Mouse (Mus musculus) kidney, embryonic 14.5 days (tissue): ENCODE results near the gene Efna4. TPM values are rescaled to one million over a fixed set of nuclear protein-coding genes. Genes with fewer than 3 reads are reported as not detected.
A peak's percentile ranks its signal among the peaks of the same experiment; 100 is the strongest.

Experiments used
- ATAC-seq: fragments of 200-750 bp; cut with Nextera tagmentation; 2 replicates; pipeline ENCODE4 v1.8.0; 2017; ENCODE audit warnings: moderate number of reproducible peaks, mild to moderate bottlenecking, moderate TSS enrichment, moderate library complexity; ENCODE audit not compliant: low FRiP score, low TSS enrichment
- H3K27ac ChIP-seq: fragments of 300-500 bp; sonication (generic); 2 replicates; pipeline ENCODE4 v1.5.1; 2014; ENCODE audit warnings: low read depth, mild to moderate bottlenecking, low read length, moderate library complexity, mixed read lengths
- H3K27me3 ChIP-seq: fragments of 300-500 bp; sonication (generic); 2 replicates; pipeline ENCODE4 v1.6.1; 2014; ENCODE audit warnings: mild to moderate bottlenecking, low read length; ENCODE audit not compliant: control insufficient read depth, insufficient read depth
- H3K36me3 ChIP-seq: fragments of 300-500 bp; sonication (generic); 2 replicates; pipeline ENCODE4 v1.6.1; 2014; ENCODE audit warnings: low read length, mixed read lengths; ENCODE audit not compliant: control insufficient read depth, insufficient read depth
- H3K4me1 ChIP-seq: fragments of 300-500 bp; sonication (generic); 2 replicates; pipeline ENCODE4 v1.6.1; 2014; ENCODE audit warnings: low read length, mixed read lengths; ENCODE audit not compliant: control insufficient read depth, insufficient read depth
- H3K4me2 ChIP-seq: fragments of 300-500 bp; sonication (generic); replicated peaks from 2 replicates; pipeline ENCODE4 v1.6.1; 2014; ENCODE audit warnings: low read depth, mild to moderate bottlenecking, low read length
- H3K4me3 ChIP-seq: fragments of 300-500 bp; sonication (generic); 2 replicates; pipeline ENCODE4 v1.5.1; 2014; ENCODE audit warnings: mild to moderate bottlenecking, low read length
- H3K9ac ChIP-seq: fragments of 300-500 bp; sonication (generic); 2 replicates; pipeline ENCODE4 v1.6.1; 2014; ENCODE audit warnings: low read depth, mild to moderate bottlenecking, low read length, moderate library complexity
- H3K9me3 ChIP-seq: fragments of 300-500 bp; sonication (generic); 2 replicates; pipeline ENCODE4 v1.6.1; 2016; ENCODE audit warnings: low read length; ENCODE audit not compliant: control insufficient read depth
- WGBS: fragments of 180-500 bp; shearing (Covaris S2); extraction: QIAGEN DNeasy Blood & Tissue Kit; methylation state at CpG from one replicate; pipeline ENCODE4 v1.1.7; 2014; 5-methylcytosine and 5-hydroxymethylcytosine counted together
- polyA plus RNA-seq: library from polyadenylated mRNA; unstranded; fragments of >200 nt; fragmentation: Nextera tagmentation; extraction: Ambion mirVana; gene quantifications from 2 replicates; pipeline ENCODE4 v1.2.1, GENCODE M21; 2014

The Efna4 gene
- polyA plus RNA-seq, 1 experiment from 2014 or later: 30.1 TPM

DNA sequence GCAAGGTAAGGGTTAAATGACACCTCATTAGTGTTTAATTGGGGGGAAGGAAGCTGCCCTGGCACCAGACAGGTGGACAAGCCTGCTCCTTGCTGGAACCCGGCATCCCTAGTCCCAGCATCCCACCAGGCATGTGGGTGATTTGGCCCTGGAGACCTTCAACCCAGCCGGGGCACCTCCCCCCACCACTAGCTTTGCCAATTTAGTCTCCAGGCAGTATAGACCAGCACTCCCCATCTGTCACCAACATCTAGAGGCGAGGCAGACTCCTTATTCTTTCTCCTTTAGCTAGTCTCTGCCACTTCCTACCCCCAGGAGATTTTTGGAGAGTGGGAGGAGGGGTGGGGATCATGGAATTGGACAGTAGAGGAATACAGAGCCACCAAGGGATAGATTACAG is 7.5 kb downstream of the Efna4 start:
- Histone ChIP-seq H3K4me2 (no peak overlapping the region), H3K27me3 (no peaks in the 10 kb centered on the region), H3K9me3 (no peaks in the 10 kb centered on the region), H3K36me3 (peaks cover 25% of the 10 kb centered on the region), H3K9ac (no peak overlapping the region), H3K4me1 (peaks cover 32% of the 10 kb centered on the region), H3K4me3 (no peak overlapping the region), H3K27ac (no peak overlapping the region)
- ATAC-seq: no peak
- WGBS: 43% methylated on average over 3 of the region's 3 CpGs

DNA sequence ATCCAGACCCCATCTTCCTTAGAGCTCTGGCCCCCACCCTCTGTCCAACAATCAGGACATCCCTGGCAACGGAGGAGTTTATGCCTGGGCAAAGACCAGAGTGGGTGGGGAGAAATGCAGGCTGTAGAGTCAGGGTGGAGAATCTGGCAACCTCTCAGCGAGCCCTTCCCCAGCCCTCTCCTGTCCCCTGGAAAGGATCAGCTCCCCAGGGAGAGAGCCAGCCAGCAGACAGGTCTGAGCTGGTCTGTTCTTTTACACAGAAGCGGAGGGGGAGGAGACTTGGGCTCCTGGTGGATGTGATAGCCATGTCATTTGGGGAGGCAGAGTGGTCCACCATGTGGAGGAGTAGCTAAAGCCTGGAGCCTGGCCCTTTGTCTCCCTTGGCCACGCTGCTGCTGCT is 9.2 kb downstream of the Efna4 start:
- Histone ChIP-seq H3K36me3 (peaks cover 8% of the 10 kb centered on the region), H3K4me2 (no peak overlapping the region), H3K4me1 (peaks cover 27% of the 10 kb centered on the region), H3K4me3 (no peak overlapping the region), H3K27ac (no peak overlapping the region), H3K9me3 (no peaks in the 10 kb centered on the region), H3K27me3 (no peaks in the 10 kb centered on the region), H3K9ac (no peak overlapping the region)
- no peak for ATAC-seq
- 17% methylated on average over 4 of the region's 4 CpGs for WGBS

DNA sequence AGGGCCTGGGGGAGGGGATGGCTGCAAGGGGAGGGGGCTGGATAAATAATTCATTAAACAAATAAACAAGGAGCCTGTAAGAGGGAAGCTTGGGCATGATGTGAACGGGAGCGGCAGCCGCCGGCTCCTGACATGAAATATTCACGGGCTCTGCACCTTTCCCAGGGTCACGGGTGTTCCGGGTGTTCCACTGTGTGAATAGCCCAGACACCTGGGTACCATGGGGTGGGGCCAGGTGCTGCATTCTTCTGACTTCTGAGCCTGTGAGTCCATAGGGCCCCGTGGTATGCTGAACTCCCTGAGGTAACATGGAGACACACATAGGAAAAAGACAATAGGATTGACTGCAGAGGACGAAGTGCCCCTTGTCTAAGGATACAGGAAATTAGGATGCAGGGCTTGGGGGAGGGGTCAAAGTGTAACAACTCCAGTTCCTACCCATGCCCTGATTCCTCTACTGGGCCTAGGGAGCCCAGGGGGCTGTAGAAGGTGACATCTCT is 10.4 kb downstream of the Efna4 start:
- 13% methylated on average over 9 of the region's 9 CpGs for WGBS
- Histone ChIP-seq H3K27ac (no peak overlapping the region), H3K9ac (no peak overlapping the region), H3K9me3 (no peaks in the 10 kb centered on the region), H3K4me1 (peaks cover 26% of the 10 kb centered on the region), H3K27me3 (peaks cover 2% of the 10 kb centered on the region; the same call in 1 of the 2 replicates), H3K36me3 (no peaks in the 10 kb centered on the region), H3K4me2 (0 out of 2 replicates have a peak overlapping the region, but pooled peaks have one; percentile 5), H3K4me3 (no peak overlapping the region)
- no peak for ATAC-seq

DNA sequence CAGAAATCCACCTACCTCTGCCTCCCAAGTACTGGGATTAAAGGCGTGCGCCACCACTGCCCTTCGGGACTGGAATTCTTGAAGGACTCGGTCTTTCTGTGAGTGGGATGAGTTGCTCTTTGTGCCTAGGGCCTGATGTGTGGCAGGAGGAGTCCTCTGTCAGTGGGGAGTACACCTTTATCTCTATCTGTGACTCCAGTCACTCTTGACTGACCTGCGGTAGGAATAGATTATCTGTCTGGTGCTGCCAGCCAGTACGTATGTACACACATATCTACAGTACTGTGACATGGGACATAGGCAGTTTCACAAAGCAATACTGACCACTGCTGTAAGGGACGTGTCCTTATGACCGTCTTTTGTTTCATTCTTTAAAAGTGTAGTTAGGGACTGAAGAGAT is 11.9 kb downstream of the Efna4 start:
- no peak for ATAC-seq
- Histone ChIP-seq H3K4me1 (peaks cover 30% of the 10 kb centered on the region), H3K4me3 (no peak overlapping the region)

DNA sequence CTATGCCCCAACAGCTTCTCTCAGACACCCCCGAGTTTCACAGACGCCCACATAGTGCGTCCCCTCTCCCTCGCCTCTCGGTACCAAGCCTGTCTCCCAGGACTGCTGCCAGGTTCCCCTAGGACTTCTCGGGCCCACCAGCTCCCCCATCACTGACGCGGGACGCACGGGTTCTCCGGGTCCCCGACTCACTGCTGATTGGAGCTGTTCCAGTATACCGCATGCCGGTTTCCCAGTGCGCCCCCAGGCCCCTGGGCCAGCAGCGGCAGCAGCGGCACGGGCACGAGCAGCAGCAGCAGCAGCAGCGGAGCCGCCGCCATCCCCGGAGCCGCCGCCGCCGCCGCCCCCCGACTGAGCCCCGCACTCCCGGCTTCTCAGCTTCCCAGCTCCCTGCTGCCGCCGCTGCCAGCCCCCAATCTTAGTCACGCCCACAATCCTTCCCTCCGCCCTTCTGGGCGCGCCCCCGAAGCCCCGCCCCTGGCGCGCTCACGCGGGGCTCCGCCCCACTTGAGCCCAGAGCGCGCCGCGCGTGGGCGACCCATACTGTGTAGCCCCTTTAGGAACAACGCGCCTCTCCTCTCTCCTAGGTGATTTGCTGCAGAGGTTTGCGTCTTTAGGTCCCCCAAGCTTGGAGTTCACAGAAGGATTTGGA is 15.2 kb downstream of the Efna4 start, which contains the start of gene Efna3:
Gene Efna3, minus strand, starts transcription at position 452 of the 652 bp plus-strand sequence.
- Histone ChIP-seq H3K4me3 (peak within 1 kb of the TSS; percentile 64), H3K9me3 (no peaks in the 10 kb centered on the region), H3K9ac (peak within 1 kb of the TSS; percentile 69), H3K4me1 (peaks cover 47% of the 10 kb centered on the region), H3K27ac (no peak within 1 kb of the TSS), H3K4me2 (peak within 1 kb of the TSS; percentile 97), H3K36me3 (no peaks in the 10 kb centered on the region), H3K27me3 (peaks cover 35% of the 10 kb centered on the region)
- peak; percentile 14 for ATAC-seq
- WGBS: under 1% methylated on average over 52 of the region's 53 CpGs

More for the DNA sequence above, 11.9 kb downstream of the Efna4 start:
- Histone ChIP-seq H3K27ac (no peak overlapping the region), H3K36me3 (no peaks in the 10 kb centered on the region), H3K9me3 (no peaks in the 10 kb centered on the region), H3K9ac (no peak overlapping the region), H3K27me3 (peaks cover 10% of the 10 kb centered on the region), H3K4me2 (no peak overlapping the region)
- WGBS: 96% methylated on average over 8 of the region's 8 CpGs

DNA sequence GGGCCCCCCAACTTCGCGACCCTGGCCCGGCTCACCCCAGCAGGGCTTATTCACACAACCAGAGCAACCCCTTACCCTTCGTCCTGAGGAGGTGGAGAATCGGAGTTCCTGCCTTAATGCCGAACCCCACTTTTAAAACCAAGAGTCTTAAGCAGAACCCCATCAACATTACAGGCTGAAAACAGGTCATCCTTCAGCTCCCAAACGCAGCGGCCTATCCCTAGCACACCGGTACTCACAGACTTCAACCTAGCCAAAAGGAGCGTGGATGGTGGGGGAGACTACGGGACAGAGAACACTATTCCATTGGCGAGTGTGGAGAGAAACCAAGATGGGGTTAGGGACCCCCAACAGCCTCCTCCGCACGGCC is 15.7 kb downstream of the Efna4 start:
- peaks cover 45% of the 10 kb centered on the region for H3K4me1 ChIP-seq
- under 1% methylated on average over 14 of the region's 14 CpGs for WGBS

DNA sequence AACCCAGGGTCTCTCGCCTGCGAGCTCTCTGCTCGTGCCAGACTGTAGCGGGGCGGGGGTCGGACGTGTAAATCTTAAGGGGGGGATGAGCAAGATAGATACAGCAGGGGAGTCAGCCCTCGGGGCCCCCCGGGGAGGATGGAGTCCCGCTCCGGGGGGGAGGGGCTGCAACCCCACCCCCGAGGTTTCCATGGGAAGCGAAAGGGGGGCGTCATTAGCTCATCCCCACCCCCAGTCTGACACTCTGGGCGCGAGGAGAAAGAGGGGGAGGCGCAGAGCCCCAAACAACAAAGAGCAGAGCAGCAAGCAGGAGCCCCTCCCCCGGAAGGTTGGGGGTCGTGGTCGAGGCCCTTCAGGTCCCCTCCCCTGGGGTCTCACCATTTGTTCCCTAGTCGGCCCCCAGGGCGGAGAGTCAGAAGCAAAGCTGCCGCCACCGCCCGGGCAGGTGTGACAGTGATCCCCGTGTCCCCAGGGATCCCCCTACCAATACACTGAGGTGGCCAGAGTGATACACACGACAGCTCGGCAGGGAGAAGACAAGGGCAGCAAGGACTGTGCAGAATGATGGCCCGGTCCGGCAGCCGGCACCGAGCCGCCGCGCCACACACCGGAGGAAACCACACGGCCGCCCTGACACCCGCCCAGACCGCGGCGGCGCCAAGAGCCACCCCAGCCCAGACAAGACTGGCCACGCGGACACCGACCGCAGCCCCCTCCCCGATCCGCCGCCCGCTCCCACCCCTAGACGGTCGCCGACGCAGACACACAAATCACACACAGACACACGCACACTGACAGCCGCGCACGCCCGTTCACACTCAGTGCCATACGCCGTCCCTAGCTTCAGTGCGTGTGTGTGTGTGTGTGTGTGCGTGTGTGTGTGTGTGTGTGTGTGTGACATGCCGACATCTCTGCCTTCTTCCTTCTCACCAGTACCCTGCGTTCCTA is 16.4 kb downstream of the Efna4 start:
- peak overlapping the region; percentile 97 for H3K4me2 ChIP-seq
- H3K36me3 ChIP-seq: no peaks in the 10 kb centered on the region
- peak overlapping the region; percentile 64 for H3K4me3 ChIP-seq
- peaks cover 35% of the 10 kb centered on the region for H3K27me3 ChIP-seq
- under 1% methylated on average over 62 of the region's 66 CpGs for WGBS
- ATAC-seq: peak; percentile 13; the same call in 1 of the 2 replicates
- H3K27ac ChIP-seq: no peak overlapping the region
- peaks cover 45% of the 10 kb centered on the region for H3K4me1 ChIP-seq
- no peaks in the 10 kb centered on the region for H3K9me3 ChIP-seq
- H3K9ac ChIP-seq: peak overlapping the region; percentile 69

More for the DNA sequence above, 15.7 kb downstream of the Efna4 start:
- Histone ChIP-seq H3K9me3 (no peaks in the 10 kb centered on the region), H3K4me3 (peak overlapping the region; percentile 64), H3K4me2 (peak overlapping the region; percentile 97), H3K27me3 (peaks cover 35% of the 10 kb centered on the region), H3K36me3 (no peaks in the 10 kb centered on the region), H3K9ac (peak overlapping the region; percentile 69), H3K27ac (no peak overlapping the region)
- no peak for ATAC-seq

DNA sequence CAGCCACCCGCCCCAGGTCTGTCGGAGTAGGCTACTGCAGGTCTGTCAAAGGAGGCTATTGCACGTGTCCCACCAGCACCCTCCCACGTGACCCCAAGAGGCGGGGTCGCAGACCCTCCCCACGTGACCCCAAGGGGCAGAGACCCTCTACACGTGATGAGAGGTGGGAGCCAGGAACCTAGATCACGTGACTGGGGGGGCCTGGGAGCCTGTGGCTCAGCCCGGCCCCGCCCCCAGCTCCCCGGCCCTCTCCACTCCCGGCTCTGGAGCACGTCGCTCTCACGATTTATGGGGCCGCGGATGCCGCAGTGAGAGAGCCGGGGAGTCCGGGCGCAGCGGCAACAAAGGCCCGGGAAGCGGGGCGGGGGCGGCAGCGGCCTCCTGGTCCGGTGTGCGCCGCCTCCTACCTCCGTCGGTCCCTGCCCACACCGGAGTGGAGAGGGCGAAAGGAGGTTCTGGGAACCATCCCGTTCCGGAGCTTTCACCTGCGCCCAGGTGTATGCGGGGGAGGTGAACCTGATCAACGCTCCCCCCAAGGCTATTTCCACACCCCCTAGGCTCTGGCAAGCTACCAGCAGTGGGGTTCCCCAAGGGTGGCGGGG is 17.1 kb downstream of the Efna4 start:
- H3K9me3 ChIP-seq: no peaks in the 10 kb centered on the region
- H3K27me3 ChIP-seq: peaks cover 35% of the 10 kb centered on the region
- no peak overlapping the region for H3K27ac ChIP-seq
- H3K4me1 ChIP-seq: peaks cover 53% of the 10 kb centered on the region
- H3K9ac ChIP-seq: peak overlapping the region; percentile 69
- peak overlapping the region; percentile 97 for H3K4me2 ChIP-seq
- peak; percentile 28 for ATAC-seq
- H3K4me3 ChIP-seq: peak overlapping the region; percentile 64
- WGBS: 1% methylated on average over 36 of the region's 41 CpGs
- H3K36me3 ChIP-seq: no peaks in the 10 kb centered on the region
